Mouse (Mus musculus): Measurements from ENCODE around the gene Etv5. TPM values are rescaled to one million over a fixed set of nuclear protein-coding genes. Genes with fewer than 3 reads are reported as not detected.
"Not testable (repeated sequence)": the region's sequence is repeated elsewhere in the genome, so short reads cannot be mapped to it uniquely, and the experiment has no call there.

Gene Etv5
- total and polyA plus RNA-seq, 3 experiments: 2.6 to 4.5 (median 3.5) TPM

GRCm38 (mm10) chr16:22389146-22389911 is 50.2 kb downstream of the Etv5 start:
- Histone ChIP-seq H3K9me3 (replicated peaks; ENCODE audit: low read length) (no peaks in the 10 kb centered on the region), H3K27ac (ENCODE audit: insufficient read depth, low read depth) (no peak overlapping the region), H3K79me2 (replicated peaks; ENCODE audit: control insufficient read depth, extremely low read depth, insufficient read depth, poor library complexity, severe bottlenecking) (no peaks in the 10 kb centered on the region), H3K4me1 (ENCODE audit: control insufficient read depth in 1 of 2, insufficient read depth in 2 of 2) (no peaks in the 10 kb centered on the region), H3K27me3 (replicated peaks) (no peaks in the 10 kb centered on the region), H3K9ac (ENCODE audit: insufficient read depth, low read depth) (no peak overlapping the region), H3K36me3 (replicated peaks in 1 of 2; ENCODE audit: control insufficient read depth in 1 of 2, insufficient read depth in 1 of 2, low read length in 1 of 2) (no peaks in the 10 kb centered on the region), H3K4me3 (replicated peaks in 1 of 3; ENCODE audit: low read depth in 2 of 3, low read length in 2 of 3, poor library complexity in 1 of 3) (no peak overlapping the region), H3K4me2 (ENCODE audit: insufficient read depth, low read depth, poor library complexity, severe bottlenecking) (no peak overlapping the region)
- no peak for TF ChIP-seq MXI1 (IDR thresholded peaks at IDR 0.05; ENCODE audit: low read depth, low read length)
- TF ChIP-seq KAT2A (IDR thresholded peaks at IDR 0.05; ENCODE audit: insufficient replicate concordance, low read length): no peak
- no peak for TF ChIP-seq CHD2 (IDR thresholded peaks at IDR 0.05; ENCODE audit: low read length)
- no peak for TF ChIP-seq ZC3H11A (IDR thresholded peaks at IDR 0.05; ENCODE audit: low read depth, low read length)
- no peak for TF ChIP-seq HCFC1 (IDR thresholded peaks at IDR 0.05; ENCODE audit: low read depth, low read length)
- TF ChIP-seq SIN3A (IDR thresholded peaks at IDR 0.05; ENCODE audit: low read length): no peak
- TF ChIP-seq ZNF384 (IDR thresholded peaks at IDR 0.05; ENCODE audit: low read depth, low read length): no peak
- no peak for TF ChIP-seq RCOR1 (conservative IDR thresholded peaks at IDR 0.05; ENCODE audit: low read depth, low read length)
- no peak for TF ChIP-seq CTCF (conservative IDR thresholded peaks at IDR 0.05 in 1 of 2, IDR thresholded peaks at IDR 0.05 in 1 of 2; ENCODE audit: low read depth in 2 of 2, low read length in 2 of 2)
- no peak for TF ChIP-seq RAD21 (IDR thresholded peaks at IDR 0.05; ENCODE audit: low read depth, low read length)
- no peak for TF ChIP-seq SMC3 (IDR thresholded peaks at IDR 0.05; ENCODE audit: low read depth, low read length)
- no peak for TF ChIP-seq MAFK (IDR thresholded peaks at IDR 0.05; ENCODE audit: insufficient replicate concordance, low read length)
- in situ Hi-C loops (cut with MboI; ENCODE audit: low pct_ligation_motif_present, low pct_unique_long_range_greater_than_20kb, low sequenced_read_pairs) (no loop called here), dilution Hi-C loops (cut with MboI; ENCODE audit: extremely low pct_ligation_motif_present, extremely low pct_unique_long_range_greater_than_20kb, low sequenced_read_pairs) (no loop called here)
- DNase-seq (ENCODE audit: extremely low read depth): no peak

GRCm38 (mm10) chr16:22387731-22388130 is 51.8 kb downstream of the Etv5 start:
- Histone ChIP-seq H3K79me2 (replicated peaks; ENCODE audit: control insufficient read depth, extremely low read depth, insufficient read depth, poor library complexity, severe bottlenecking) (no peaks in the 10 kb centered on the region), H3K9me3 (replicated peaks; ENCODE audit: low read length) (no peaks in the 10 kb centered on the region), H3K4me1 (ENCODE audit: control insufficient read depth in 1 of 2, insufficient read depth in 2 of 2) (no peaks in the 10 kb centered on the region), H3K9ac (ENCODE audit: insufficient read depth, low read depth) (no peak overlapping the region), H3K4me2 (ENCODE audit: insufficient read depth, low read depth, poor library complexity, severe bottlenecking) (no peak overlapping the region), H3K27me3 (replicated peaks) (no peaks in the 10 kb centered on the region), H3K4me3 (replicated peaks in 1 of 3; ENCODE audit: low read depth in 2 of 3, low read length in 2 of 3, poor library complexity in 1 of 3) (no peak overlapping the region), H3K27ac (ENCODE audit: insufficient read depth, low read depth) (no peak overlapping the region), H3K36me3 (replicated peaks in 1 of 2; ENCODE audit: control insufficient read depth in 1 of 2, insufficient read depth in 1 of 2, low read length in 1 of 2) (no peaks in the 10 kb centered on the region)
- no peak for DNase-seq (ENCODE audit: extremely low read depth)
- in situ Hi-C loops (cut with MboI; ENCODE audit: low pct_ligation_motif_present, low pct_unique_long_range_greater_than_20kb, low sequenced_read_pairs) (no loop called here), dilution Hi-C loops (cut with MboI; ENCODE audit: extremely low pct_ligation_motif_present, extremely low pct_unique_long_range_greater_than_20kb, low sequenced_read_pairs) (no loop called here)
- TF ChIP-seq NELFE (IDR thresholded peaks at IDR 0.05; ENCODE audit: low read depth, low read length): no peak
- no peak for TF ChIP-seq ZMIZ1 (IDR thresholded peaks at IDR 0.05; ENCODE audit: low read depth, low read length)
- TF ChIP-seq KAT2A (IDR thresholded peaks at IDR 0.05; ENCODE audit: insufficient replicate concordance, low read length): no peak
- TF ChIP-seq JUN (IDR thresholded peaks at IDR 0.05; ENCODE audit: insufficient read depth, low read depth, low read length): no peak
- TF ChIP-seq MAZ (IDR thresholded peaks at IDR 0.05; ENCODE audit: low read depth, low read length): no peak
- no peak for TF ChIP-seq SMC3 (IDR thresholded peaks at IDR 0.05; ENCODE audit: low read depth, low read length)
- TF ChIP-seq MAX (IDR thresholded peaks at IDR 0.05; ENCODE audit: low read length): no peak
- no peak for TF ChIP-seq TBP (conservative IDR thresholded peaks at IDR 0.05; ENCODE audit: low read depth, low read length)
- no peak for TF ChIP-seq PAX5 (IDR thresholded peaks at IDR 0.05; ENCODE audit: low read length)
- no peak for TF ChIP-seq TCF12 (IDR thresholded peaks at IDR 0.05; ENCODE audit: low read depth, low read length)
- no peak for TF ChIP-seq BHLHE40 (IDR thresholded peaks at IDR 0.05; ENCODE audit: low read depth, low read length)
- no peak for TF ChIP-seq USF2 (conservative IDR thresholded peaks at IDR 0.05; ENCODE audit: low read depth, low read length)

GRCm38 (mm10) chr16:22382018-22382417 is 57.5 kb downstream of the Etv5 start:
- H3K4me2 ChIP-seq (ENCODE audit: insufficient read depth, low read depth, poor library complexity, severe bottlenecking); H3K27ac ChIP-seq (ENCODE audit: insufficient read depth, low read depth); in situ Hi-C loops (cut with MboI; ENCODE audit: low pct_ligation_motif_present, low pct_unique_long_range_greater_than_20kb, low sequenced_read_pairs); H3K4me3 ChIP-seq (replicated peaks in 1 of 3; ENCODE audit: low read depth in 2 of 3, low read length in 2 of 3, poor library complexity in 1 of 3); H3K79me2 ChIP-seq (replicated peaks; ENCODE audit: control insufficient read depth, extremely low read depth, insufficient read depth, poor library complexity, severe bottlenecking); H3K27me3 ChIP-seq (replicated peaks); DNase-seq (ENCODE audit: extremely low read depth); H3K4me1 ChIP-seq (ENCODE audit: control insufficient read depth in 1 of 2, insufficient read depth in 2 of 2); H3K9ac ChIP-seq (ENCODE audit: insufficient read depth, low read depth); H3K9me3 ChIP-seq (replicated peaks; ENCODE audit: low read length); dilution Hi-C loops (cut with MboI; ENCODE audit: extremely low pct_ligation_motif_present, extremely low pct_unique_long_range_greater_than_20kb, low sequenced_read_pairs); H3K36me3 ChIP-seq (replicated peaks in 1 of 2; ENCODE audit: control insufficient read depth in 1 of 2, insufficient read depth in 1 of 2, low read length in 1 of 2): not testable (repeated sequence)

All from CH12.LX (cell line).